Mouse (Mus musculus) spleen, adult 2 months (tissue): Measurements from ENCODE around the gene Cgn.

Experiments used
- CTCF ChIP-seq: fragments of 200-500 bp; IDR thresholded peaks from 2 replicates; pipeline ENCODE4 v1.5.1; 2011; ENCODE audit warnings: mild to moderate bottlenecking, inconsistent platforms; ENCODE audit not compliant: insufficient read depth, insufficient read length, insufficient replicate concordance; ENCODE audit errors: extremely low read depth
- POLR2A ChIP-seq: fragments of 200-500 bp; IDR thresholded peaks from 2 replicates; pipeline ENCODE4 v1.6.1; 2011; ENCODE audit warnings: low read depth, low read length, inconsistent platforms

- TF ChIP-seq CTCF (no peak), POLR2A (no peak)
Observed at GRCm38 (mm10) chr3:94783462-94783931, 2.8 kb downstream of the Cgn start.
